Mouse (Mus musculus): ENCODE measurements around the gene Dhx30.

GRCm38 (mm10) chr9:110047260-110047659 is 70.4 kb downstream of the Dhx30 start:
- TF ChIP-seq CTCF (IDR thresholded peaks at IDR 0.05; ENCODE audit: low read depth) = no peak
- no peak for TF ChIP-seq EP300 (optimal IDR thresholded peaks at IDR 0.05)
